Mouse (Mus musculus) hindbrain, embryonic 16.5 days (tissue): ENCODE measurements at regions not wholly inside any gene's neighbourhood (a gene's known extent, or its start where the extent isn't known, plus 50 kb on each side); places are given as distances from the start of the nearest gene placed in this dataset.

Source experiments
- ATAC-seq: fragments of 200-750 bp; cut with Nextera tagmentation; 2 replicates; pipeline ENCODE4 v1.8.0; 2017; ENCODE audit warnings: moderate TSS enrichment, moderate library complexity
- H3K27ac ChIP-seq: fragments of 300-500 bp; sonication (generic); 2 replicates; pipeline ENCODE4 v1.5.1; 2014; ENCODE audit warnings: low read depth, mild to moderate bottlenecking, control low read depth, low read length, moderate library complexity
- H3K27me3 ChIP-seq: fragments of 300-500 bp; sonication (generic); replicated peaks from 2 replicates; pipeline ENCODE4 v1.6.1; 2014; ENCODE audit warnings: low read length; ENCODE audit not compliant: control insufficient read depth, insufficient read depth
- H3K36me3 ChIP-seq: fragments of 300-500 bp; sonication (generic); 2 replicates; pipeline ENCODE4 v1.6.1; 2014; ENCODE audit warnings: mild to moderate bottlenecking, low read length, moderate library complexity, mixed read lengths; ENCODE audit not compliant: control insufficient read depth, insufficient read depth
- H3K4me1 ChIP-seq: fragments of 300-500 bp; sonication (generic); 2 replicates; pipeline ENCODE4 v1.6.1; 2014; ENCODE audit warnings: low read depth, low read length; ENCODE audit not compliant: control insufficient read depth, insufficient read depth
- H3K4me2 ChIP-seq: fragments of 300-500 bp; sonication (generic); 2 replicates; pipeline ENCODE4 v1.6.1; 2014; ENCODE audit warnings: mild to moderate bottlenecking, low read length, control low read depth, moderate library complexity
- H3K4me3 ChIP-seq: fragments of 300-500 bp; sonication (generic); 2 replicates; pipeline ENCODE4 v1.5.1; 2014; ENCODE audit warnings: mild to moderate bottlenecking, low read length, control low read depth, moderate library complexity
- H3K9ac ChIP-seq: fragments of 300-500 bp; sonication (generic); 2 replicates; pipeline ENCODE4 v1.6.1; 2014; ENCODE audit warnings: low read depth, mild to moderate bottlenecking, control low read depth, low read length, moderate library complexity
- H3K9me3 ChIP-seq: fragments of 300-500 bp; sonication (generic); 2 replicates; pipeline ENCODE4 v1.6.1; 2014; ENCODE audit warnings: mild to moderate bottlenecking, low read length, moderate library complexity; ENCODE audit not compliant: control insufficient read depth
- WGBS: fragments of 180-500 bp; shearing (Covaris S2); extraction: QIAGEN DNeasy Blood & Tissue Kit; methylation state at CpG from one replicate; pipeline ENCODE4 v1.1.7; 2014; 5-methylcytosine and 5-hydroxymethylcytosine counted together

GRCm38 (mm10) chr4:96974935-96975334, 189.9 kb upstream of the Gm12695 start:
- Histone ChIP-seq H3K9ac (no peak overlapping the region), H3K4me3 (no peak overlapping the region), H3K36me3 (no peaks in the 10 kb centered on the region), H3K4me2 (no peak overlapping the region), H3K27ac (no peak overlapping the region), H3K9me3 (no peaks in the 10 kb centered on the region), H3K4me1 (no peaks in the 10 kb centered on the region), H3K27me3 (no peaks in the 10 kb centered on the region)
- peak; percentile 64; the same call in 1 of the 2 replicates for ATAC-seq
- WGBS: 34% methylated on average over 3 of the region's 3 CpGs

GRCm38 (mm10) chr4:96973804-96974203, 188.8 kb upstream of the Gm12695 start:
- H3K9me3 ChIP-seq: no peaks in the 10 kb centered on the region
- no peak for ATAC-seq
- no peaks in the 10 kb centered on the region; the same call in 1 of the 2 replicates for H3K4me1 ChIP-seq
- H3K36me3 ChIP-seq: no peaks in the 10 kb centered on the region
- no peak overlapping the region for H3K4me3 ChIP-seq
- no peak overlapping the region for H3K4me2 ChIP-seq
- H3K9ac ChIP-seq: no peak overlapping the region
- H3K27me3 ChIP-seq: no peaks in the 10 kb centered on the region
- H3K27ac ChIP-seq: no peak overlapping the region
- WGBS: 74% methylated on average over 1 of the region's 1 CpGs

GRCm38 (mm10) chr4:96969199-96969598, 184.2 kb upstream of the Gm12695 start:
- Histone ChIP-seq H3K36me3 (no peaks in the 10 kb centered on the region), H3K4me3 (no peak overlapping the region), H3K4me2 (no peak overlapping the region), H3K27me3 (no peaks in the 10 kb centered on the region), H3K9me3 (no peaks in the 10 kb centered on the region), H3K27ac (no peak overlapping the region), H3K4me1 (no peaks in the 10 kb centered on the region; the same call in 1 of the 2 replicates), H3K9ac (no peak overlapping the region)
- WGBS: 47% methylated on average over 5 of the region's 5 CpGs
- ATAC-seq: peak; percentile 65; the same call in 1 of the 2 replicates

GRCm38 (mm10) chr4:96968545-96969164, 183.7 kb upstream of the Gm12695 start:
- H3K4me3 ChIP-seq: no peak overlapping the region
- peak; percentile 76; the same call in 1 of the 2 replicates for ATAC-seq
- H3K9ac ChIP-seq: no peak overlapping the region
- no peaks in the 10 kb centered on the region; the same call in 1 of the 2 replicates for H3K4me1 ChIP-seq
- no peaks in the 10 kb centered on the region for H3K27me3 ChIP-seq
- 55% methylated on average over 10 of the region's 10 CpGs for WGBS
- H3K27ac ChIP-seq: peak overlapping the region; percentile 10; the same call in 1 of the 2 replicates
- no peaks in the 10 kb centered on the region for H3K9me3 ChIP-seq
- H3K4me2 ChIP-seq: no peak overlapping the region
- no peaks in the 10 kb centered on the region for H3K36me3 ChIP-seq
